Mouse (Mus musculus): ENCODE measurements around the gene Arl6ip4. TPM values are rescaled to one million over a fixed set of nuclear protein-coding genes. Genes with fewer than 3 reads are reported as not detected.

Gene Arl6ip4
- polyA plus RNA-seq, 1 experiment: 32.3 TPM

DNA sequence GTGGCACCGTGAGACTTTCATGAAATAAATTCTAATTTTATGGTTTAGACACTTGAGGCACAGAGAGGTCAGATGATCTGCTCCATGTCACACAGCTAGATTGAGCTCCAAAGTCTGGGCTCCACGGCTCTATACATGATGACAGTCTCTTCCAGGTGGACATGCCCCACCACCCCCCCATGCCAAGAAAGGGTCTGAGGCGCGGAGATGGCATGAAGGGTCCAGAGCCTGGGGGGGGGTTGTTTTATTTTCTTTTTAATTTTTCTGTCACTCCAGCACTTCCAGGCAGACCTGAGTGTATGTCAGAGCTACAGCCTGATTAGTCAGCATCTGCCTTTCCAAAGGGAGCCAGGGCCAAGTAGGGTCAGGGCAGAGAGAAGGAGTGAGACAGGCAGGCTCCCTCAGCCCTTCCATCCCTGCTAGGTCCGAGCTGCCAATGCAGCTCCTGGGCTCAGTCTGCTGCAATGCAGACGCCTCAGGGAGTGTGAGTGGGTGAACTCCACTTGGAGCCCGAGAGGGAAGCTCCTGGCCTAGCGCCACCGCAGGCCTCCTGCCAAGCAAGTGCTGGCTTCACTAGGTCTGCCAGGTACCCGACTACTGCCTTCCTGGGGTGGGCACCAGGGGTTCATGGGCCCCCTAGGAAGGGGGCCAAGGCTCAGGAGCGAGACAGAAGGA, 22.6 kb upstream of the Arl6ip4 start:
- Histone ChIP-seq H3K4me1 (ENCODE audit: control insufficient read depth, insufficient read depth, low read length) (peaks cover 5% of the 10 kb centered on the region), H3K4me3 (replicated peaks; ENCODE audit: extremely low read depth, low read depth, low read length) (no peak overlapping the region)
- peak; percentile 52 for DNase-seq
- TF ChIP-seq CTCF (IDR thresholded peaks at IDR 0.05; ENCODE audit: insufficient read depth, low read length): no peak
- no peak for TF ChIP-seq POLR2A (IDR thresholded peaks at IDR 0.05; ENCODE audit: borderline replicate concordance, extremely low read depth, low read depth, low read length)
- WGBS: 57% methylated on average over 11 of the region's 11 CpGs

DNA sequence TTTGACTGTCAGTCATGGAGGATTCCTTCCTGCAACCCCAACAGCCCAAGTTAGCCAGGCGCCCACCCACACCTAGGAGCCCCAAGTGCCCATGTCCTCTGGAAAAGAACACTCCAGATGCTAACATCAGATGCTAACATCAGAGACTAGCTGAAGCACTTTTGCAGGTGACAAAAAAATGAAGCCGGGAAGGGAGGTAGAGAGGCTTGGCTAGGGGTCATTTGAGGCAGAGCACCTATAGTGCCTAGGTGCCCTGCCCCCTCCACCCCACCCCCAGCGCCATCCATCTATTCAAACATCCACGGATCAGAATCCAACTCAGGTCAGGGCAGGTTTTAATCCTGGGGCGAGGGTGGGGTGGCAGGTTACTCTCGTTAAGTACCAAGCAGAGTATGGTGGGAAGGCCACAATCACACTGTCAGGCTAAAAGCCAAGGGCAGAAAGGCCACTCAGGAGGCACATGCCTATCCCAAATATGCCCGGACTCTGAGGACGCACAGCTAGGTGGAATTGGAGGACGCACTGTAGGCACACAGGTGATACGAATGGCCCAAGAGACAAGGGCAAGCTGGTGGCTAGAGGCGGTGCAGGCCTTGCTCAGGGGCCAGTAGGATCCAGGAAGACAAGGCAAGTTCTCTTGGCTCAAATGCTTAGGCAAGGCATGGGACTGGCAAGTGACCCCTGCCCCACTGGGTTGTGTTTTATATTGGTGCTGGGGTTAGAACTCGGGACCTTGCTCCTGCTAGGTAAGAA, 21.9 kb upstream of the Arl6ip4 start:
- DNase-seq: no peak

DNA sequence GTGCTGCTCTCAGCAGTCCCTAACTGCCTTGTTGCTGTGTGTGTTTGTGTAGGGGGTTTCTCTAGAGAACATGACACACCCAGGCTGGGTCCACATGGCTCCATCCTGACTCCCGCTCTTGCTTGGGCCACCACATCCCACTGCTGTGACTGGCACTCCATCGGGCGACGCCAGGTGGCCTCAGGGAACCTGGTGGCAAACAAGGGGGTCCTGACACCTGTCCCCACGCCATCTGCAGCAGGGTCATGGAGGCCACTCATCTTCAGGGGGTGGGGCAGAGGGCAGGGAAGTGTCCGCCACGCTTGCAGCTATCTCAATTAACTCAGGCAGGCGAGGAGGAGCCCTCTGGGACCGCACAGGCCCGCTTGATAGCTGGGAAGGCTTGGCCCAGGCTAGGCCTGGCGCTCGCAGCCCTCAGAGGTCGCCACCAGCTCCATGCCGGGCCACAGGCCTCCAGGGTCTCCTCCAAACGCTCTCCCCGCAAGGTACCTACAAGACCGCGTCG, 20.8 kb upstream of the Arl6ip4 start:
- 14% methylated on average over 19 of the region's 19 CpGs for WGBS
- Histone ChIP-seq H3K4me3 (replicated peaks; ENCODE audit: extremely low read depth, low read depth, low read length) (peak overlapping the region; percentile 54), H3K4me1 (ENCODE audit: control insufficient read depth, insufficient read depth, low read length) (peaks cover 5% of the 10 kb centered on the region)
- no peak for TF ChIP-seq CTCF (IDR thresholded peaks at IDR 0.05; ENCODE audit: insufficient read depth, low read length)
- TF ChIP-seq POLR2A (IDR thresholded peaks at IDR 0.05; ENCODE audit: borderline replicate concordance, extremely low read depth, low read depth, low read length): no peak
- DNase-seq: peak; percentile 23

More for the DNA sequence above, 21.9 kb upstream of the Arl6ip4 start:
- H3K4me1 ChIP-seq (ENCODE audit: control insufficient read depth, insufficient read depth, low read length): peaks cover 5% of the 10 kb centered on the region
- 88% methylated on average over 12 of the region's 12 CpGs for whole genome bisulfite sequencing
- no peak overlapping the region for H3K4me3 ChIP-seq (replicated peaks; ENCODE audit: extremely low read depth, low read depth, low read length)
- TF ChIP-seq POLR2A (IDR thresholded peaks at IDR 0.05; ENCODE audit: borderline replicate concordance, extremely low read depth, low read depth, low read length): no peak
- TF ChIP-seq CTCF (IDR thresholded peaks at IDR 0.05; ENCODE audit: insufficient read depth, low read length): no peak

DNA sequence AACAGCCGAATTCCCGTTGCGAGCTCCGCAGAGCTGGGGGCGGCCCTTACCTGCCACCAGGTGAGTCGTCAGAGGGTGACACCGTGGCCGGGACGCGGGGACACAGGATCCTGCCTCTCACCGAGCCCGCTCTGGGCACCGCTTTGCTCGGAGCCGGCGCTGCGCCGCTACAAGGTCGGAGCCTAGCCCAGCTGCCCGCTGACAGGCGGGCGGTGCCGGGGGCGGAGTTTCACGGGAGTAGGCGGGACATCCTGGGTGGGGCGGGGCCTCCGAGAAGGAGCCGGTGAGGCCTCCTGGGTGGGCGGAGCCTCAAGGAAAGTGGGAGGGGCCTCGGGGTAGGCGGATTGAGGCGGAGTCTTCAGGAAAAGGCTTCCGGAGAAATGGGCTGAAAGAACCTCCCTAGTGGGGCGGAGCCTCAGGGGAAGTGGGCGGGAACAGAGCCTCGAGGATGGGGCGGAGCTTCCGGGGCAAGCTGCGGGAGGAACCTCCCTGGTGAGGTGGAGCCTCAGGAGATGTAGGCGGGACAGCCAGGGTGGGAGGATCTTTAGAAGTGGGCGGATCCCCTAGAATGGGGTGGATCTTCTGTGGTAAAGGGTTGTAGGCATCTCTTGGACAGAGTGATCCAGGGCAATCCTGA, 20.2 kb upstream of the Arl6ip4 start, which contains the start of gene Abcb9:
TSS of gene Abcb9 (minus strand) at position 203 of the 637 bp plus-strand sequence.
- under 1% methylated on average over 42 of the region's 42 CpGs for WGBS
- DNase-seq: peak; percentile 99
- peaks cover 5% of the 10 kb centered on the region for H3K4me1 ChIP-seq (ENCODE audit: control insufficient read depth, insufficient read depth, low read length)
- TF ChIP-seq POLR2A (IDR thresholded peaks at IDR 0.05; ENCODE audit: borderline replicate concordance, extremely low read depth, low read depth, low read length) (peak; percentile 73; the same call in 1 of the 2 replicates), CTCF (IDR thresholded peaks at IDR 0.05; ENCODE audit: insufficient read depth, low read length) (no peak)
- peak within 1 kb of the TSS; percentile 54 for H3K4me3 ChIP-seq (replicated peaks; ENCODE audit: extremely low read depth, low read depth, low read length)

DNA sequence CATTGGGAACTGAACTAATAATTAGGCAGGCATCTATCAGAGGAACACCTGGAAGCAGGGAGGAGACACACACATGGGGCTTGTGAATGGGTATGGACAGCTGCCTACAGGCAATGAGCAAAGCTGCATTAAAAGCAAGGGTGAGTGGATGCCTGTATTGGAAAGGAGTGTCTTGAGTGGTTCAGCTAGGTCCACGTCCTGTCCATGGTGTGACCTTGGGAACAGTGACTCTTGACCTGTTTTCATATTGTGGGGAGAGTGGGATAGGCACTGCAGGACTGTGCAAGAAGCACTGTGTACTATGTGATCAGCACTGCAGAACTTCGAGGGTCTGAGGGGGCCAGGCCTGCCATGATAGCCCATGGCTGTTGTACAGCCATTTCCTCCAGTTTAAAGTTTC, 17.0 kb upstream of the Arl6ip4 start:
- H3K4me1 ChIP-seq (ENCODE audit: control insufficient read depth, insufficient read depth, low read length): peaks cover 5% of the 10 kb centered on the region
- TF ChIP-seq POLR2A (IDR thresholded peaks at IDR 0.05; ENCODE audit: borderline replicate concordance, extremely low read depth, low read depth, low read length) (no peak), CTCF (IDR thresholded peaks at IDR 0.05; ENCODE audit: insufficient read depth, low read length) (no peak)
- WGBS: 82% methylated on average over 2 of the region's 2 CpGs
- DNase-seq: no peak
- no peak overlapping the region for H3K4me3 ChIP-seq (replicated peaks; ENCODE audit: extremely low read depth, low read depth, low read length)

DNA sequence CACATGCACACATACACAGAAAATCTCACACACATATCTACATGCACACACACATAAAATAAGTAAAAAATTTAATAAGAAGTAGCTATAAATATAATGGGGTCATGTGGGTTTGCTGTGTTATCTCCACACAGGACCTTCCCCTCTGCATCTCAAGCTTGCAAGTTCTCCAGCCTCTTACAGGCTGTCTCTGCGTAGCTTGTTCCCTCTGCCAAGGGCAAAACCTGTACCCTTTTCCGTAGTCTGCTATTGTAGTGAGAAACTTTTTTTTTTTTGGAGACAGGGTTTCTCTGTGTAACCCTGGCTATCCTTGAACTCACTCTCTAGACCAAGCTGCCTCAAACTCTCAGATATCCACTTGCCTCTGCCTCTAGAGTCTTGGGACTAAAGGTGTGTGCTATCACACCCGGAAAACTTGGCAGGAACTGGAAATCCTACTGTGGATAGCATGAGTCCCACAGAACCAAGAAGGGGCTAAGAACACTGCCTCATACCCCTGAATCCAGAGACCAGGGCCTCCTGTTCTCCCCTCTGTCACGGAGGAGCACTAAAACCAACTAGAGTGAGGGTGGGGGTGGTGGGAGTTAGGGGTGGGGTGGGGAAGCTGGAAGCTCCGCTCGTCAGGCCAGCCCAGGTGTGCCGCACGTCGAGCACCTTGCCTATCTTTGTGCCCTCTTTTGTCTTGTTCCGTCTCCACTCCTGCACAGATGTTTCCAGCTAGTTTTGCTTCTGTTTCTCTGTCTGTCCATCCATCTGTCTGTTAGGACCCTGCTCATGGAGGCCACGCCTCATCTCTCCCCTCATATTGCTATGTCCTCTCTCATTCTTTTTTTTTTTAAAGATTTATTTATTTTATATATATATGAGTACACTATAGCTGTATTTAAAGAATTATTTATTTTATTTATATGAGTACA, 15.5 kb upstream of the Arl6ip4 start:
- 88% methylated on average over 11 of the region's 11 CpGs for WGBS

DNA sequence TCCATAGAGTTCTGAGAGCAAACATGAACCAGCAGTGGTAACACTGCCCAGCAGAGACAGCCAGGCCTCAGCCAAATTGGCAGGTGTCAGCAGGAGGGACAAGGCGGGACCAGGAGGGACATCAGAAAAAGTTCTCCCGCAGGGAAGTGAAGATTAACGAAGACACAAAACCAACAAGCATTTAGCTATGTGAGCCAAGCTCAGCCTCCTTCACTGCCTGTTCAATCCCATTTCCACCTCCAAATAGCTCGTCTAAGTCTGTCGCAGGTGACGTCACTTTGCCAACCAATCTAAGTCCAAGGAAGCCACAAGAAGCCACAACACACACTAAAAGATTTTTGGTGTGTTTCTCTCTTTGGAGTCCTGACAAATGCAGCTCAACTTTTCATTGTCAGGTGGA, 13.6 kb upstream of the Arl6ip4 start:
- 81% methylated on average over 6 of the region's 6 CpGs for WGBS
- no peak for DNase-seq
- H3K4me3 ChIP-seq (replicated peaks; ENCODE audit: extremely low read depth, low read depth, low read length): no peak overlapping the region
- TF ChIP-seq CTCF (IDR thresholded peaks at IDR 0.05; ENCODE audit: insufficient read depth, low read length) (no peak), POLR2A (IDR thresholded peaks at IDR 0.05; ENCODE audit: borderline replicate concordance, extremely low read depth, low read depth, low read length) (no peak)
- H3K4me1 ChIP-seq (ENCODE audit: control insufficient read depth, insufficient read depth, low read length): no peaks in the 10 kb centered on the region

More for the DNA sequence above, 15.5 kb upstream of the Arl6ip4 start:
- DNase-seq: no peak
- no peak for TF ChIP-seq POLR2A (IDR thresholded peaks at IDR 0.05; ENCODE audit: borderline replicate concordance, extremely low read depth, low read depth, low read length)
- TF ChIP-seq CTCF (IDR thresholded peaks at IDR 0.05; ENCODE audit: insufficient read depth, low read length): no peak
- Histone ChIP-seq H3K4me3 (replicated peaks; ENCODE audit: extremely low read depth, low read depth, low read length) (no peak overlapping the region), H3K4me1 (ENCODE audit: control insufficient read depth, insufficient read depth, low read length) (no peaks in the 10 kb centered on the region)

DNA sequence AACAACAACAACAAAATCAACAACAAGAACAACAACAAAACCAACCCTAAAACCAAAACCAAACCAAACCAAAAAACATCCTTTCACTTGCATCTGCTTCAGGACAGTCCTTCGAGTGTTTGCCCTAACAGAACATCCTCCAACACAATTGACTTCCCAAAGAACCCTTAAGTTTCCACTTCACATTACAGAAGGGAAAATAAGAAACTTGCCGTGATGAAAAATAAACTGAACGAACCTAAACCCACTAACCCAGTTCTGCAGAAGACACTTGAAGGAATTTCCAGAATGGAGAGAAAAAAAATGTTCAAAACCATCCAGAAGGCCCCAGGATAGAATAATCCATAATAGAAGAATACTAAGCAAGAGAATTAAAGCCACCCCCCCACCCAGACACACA, 12.9 kb upstream of the Arl6ip4 start:
- Histone ChIP-seq H3K4me1 (ENCODE audit: control insufficient read depth, insufficient read depth, low read length) (no peaks in the 10 kb centered on the region), H3K4me3 (replicated peaks; ENCODE audit: extremely low read depth, low read depth, low read length) (no peak overlapping the region)
- DNase-seq: no peak
- no peak for TF ChIP-seq CTCF (IDR thresholded peaks at IDR 0.05; ENCODE audit: insufficient read depth, low read length)
- TF ChIP-seq POLR2A (IDR thresholded peaks at IDR 0.05; ENCODE audit: borderline replicate concordance, extremely low read depth, low read depth, low read length): no peak
- WGBS: 68% methylated on average over 3 of the region's 3 CpGs
